Mouse (Mus musculus) kidney, embryonic 15.5 days (tissue): ENCODE data around the gene Otogl. TPM values are rescaled to one million over a fixed set of nuclear protein-coding genes. Genes with fewer than 3 reads are reported as not detected.

Experiments
- polyA plus RNA-seq: library from polyadenylated mRNA; unstranded; fragments of >200 nt; fragmentation: Nextera tagmentation; extraction: Ambion mirVana; gene quantifications from 2 replicates; pipeline ENCODE4 v1.2.1, GENCODE M21; 2015

The Otogl gene
- polyA plus RNA-seq, 1 experiment from 2014 or later: 0.09 TPM

Other genes with a start within 250 kb of the Otogl start
- gene Ptprq, start 192.1 kb downstream of the Otogl start, polyA plus RNA-seq: 0.01 and 0.06 TPM in 2 replicates